ENCODE assay signal across 26 mouse cellular contexts in genomic region chr2:167702126-167702525, GRCm38 (mm10). TPM values are rescaled to one million over a fixed set of nuclear protein-coding genes. Genes with fewer than 3 reads are reported as not detected.
DNase-seq lines count a peak whose midpoint lies in the region; ATAC-seq and TF ChIP-seq lines count a peak whose summit lies in the region.
"Had no signal": no experiment of that assay in that cellular context is flagged by ENCODE, and none has a peak within 500 bp of the region (broad histone marks: within the 10 kb centered on the region; RNA-seq: fewer than 3 reads in every experiment).

No protein-coding gene starts in this region.

- TF ChIP-seq CTCF in spleen, adult 2 months (IDR thresholded peaks at IDR 0.05; ENCODE audit: extremely low read depth, insufficient read depth, insufficient read length, insufficient replicate concordance): no peak
- no peak for TF ChIP-seq CTCF in bone marrow macrophage, adult 2 months (IDR thresholded peaks at IDR 0.05; ENCODE audit: low read depth, low read length)

- H3K4me1 ChIP-seq in heart, embryonic 10.5 days: peaks cover 32% of the 10 kb centered on the region
- H3K4me1 ChIP-seq in heart, embryonic 11.5 days (ENCODE audit: control insufficient read depth, insufficient read depth, low read length): peaks cover 4% of the 10 kb centered on the region; the same call in 1 of the 2 replicates
- peaks cover 8% of the 10 kb centered on the region; the same call in 1 of the 2 replicates for H3K4me1 ChIP-seq in spleen, adult 2 months (ENCODE audit: control insufficient read depth, insufficient read depth, insufficient read length)
- peaks cover 45% of the 10 kb centered on the region for H3K4me1 ChIP-seq in bone marrow macrophage, adult 2 months (ENCODE audit: control insufficient read depth, insufficient read depth, low read length)
- no peaks in the 10 kb centered on the region for H3K4me1 ChIP-seq in hindbrain, embryonic 11.5 days (replicated peaks; ENCODE audit: control insufficient read depth, insufficient read depth, low read length)
- H3K4me1 ChIP-seq: neural tube, embryonic 15.5 days had no signal

- H3K27me3 ChIP-seq in heart, embryonic 10.5 days (ENCODE audit: insufficient read depth, poor library complexity, severe bottlenecking): peaks cover 20% of the 10 kb centered on the region
- H3K27me3 ChIP-seq in heart, embryonic 11.5 days (ENCODE audit: control insufficient read depth, insufficient read depth, low read length): no peaks in the 10 kb centered on the region
- H3K27me3 ChIP-seq in spleen, adult 2 months (ENCODE audit: control insufficient read depth, insufficient read depth, low read length): no peaks in the 10 kb centered on the region
- H3K27me3 ChIP-seq in hindbrain, embryonic 11.5 days (ENCODE audit: control insufficient read depth, insufficient read depth, low read length): no peaks in the 10 kb centered on the region
- H3K27me3 ChIP-seq: intestine, embryonic 15.5 days; limb, embryonic 12.5 days; neural tube, embryonic 15.5 days had no signal

- ATAC-seq in heart, embryonic 11.5 days (replicated peaks; ENCODE audit: insufficient number of reproducible peaks, low FRiP score, low TSS enrichment): no peak
- no peak for ATAC-seq in hindbrain, embryonic 11.5 days (ENCODE audit: low FRiP score)
- ATAC-seq: forebrain, postnatal 0 days; hindbrain, embryonic 16.5 days; intestine, embryonic 15.5 days; lung, postnatal 0 days had no signal

- no peak overlapping the region for H3K9ac ChIP-seq in heart, embryonic 11.5 days (ENCODE audit: low read depth, low read length)
- H3K9ac ChIP-seq in hindbrain, embryonic 11.5 days (ENCODE audit: low read depth, low read length): no peak overlapping the region
- H3K9ac ChIP-seq: forebrain, postnatal 0 days; intestine, embryonic 15.5 days; limb, embryonic 12.5 days; liver, embryonic 14.5 days; neural tube, embryonic 15.5 days had no signal

- no peaks in the 10 kb centered on the region for H3K36me3 ChIP-seq in heart, embryonic 10.5 days
- no peaks in the 10 kb centered on the region for H3K36me3 ChIP-seq in heart, embryonic 11.5 days (ENCODE audit: control insufficient read depth, insufficient read depth, low read length)
- no peaks in the 10 kb centered on the region for H3K36me3 ChIP-seq in spleen, adult 2 months (ENCODE audit: control insufficient read depth, insufficient read depth, low read length)
- no peaks in the 10 kb centered on the region for H3K36me3 ChIP-seq in hindbrain, embryonic 11.5 days (ENCODE audit: control insufficient read depth, insufficient read depth, low read length)
- H3K36me3 ChIP-seq: embryonic facial prominence, embryonic 10.5 days; forebrain, embryonic 10.5 days; G1E; intestine, embryonic 15.5 days; limb, embryonic 12.5 days; midbrain, embryonic 10.5 days; neural tube, embryonic 15.5 days had no signal

- no peaks in the 10 kb centered on the region for H3K9me3 ChIP-seq in heart, embryonic 10.5 days
- no peaks in the 10 kb centered on the region for H3K9me3 ChIP-seq in heart, embryonic 11.5 days (replicated peaks; ENCODE audit: control insufficient read depth, low read length)
- H3K9me3 ChIP-seq in hindbrain, embryonic 11.5 days (ENCODE audit: control insufficient read depth, low read length): no peaks in the 10 kb centered on the region
- H3K9me3 ChIP-seq: embryonic facial prominence, embryonic 10.5 days; forebrain, embryonic 10.5 days; G1E; intestine, embryonic 15.5 days; limb, embryonic 12.5 days; midbrain, embryonic 10.5 days; neural tube, embryonic 15.5 days had no signal

- no peak for TF ChIP-seq POLR2A in spleen, adult 2 months (IDR thresholded peaks at IDR 0.05; ENCODE audit: low read depth, low read length)
- TF ChIP-seq POLR2A in bone marrow macrophage, adult 2 months (IDR thresholded peaks at IDR 0.05; ENCODE audit: borderline replicate concordance, low read depth, low read length): no peak

- 74% methylated on average over 6 of the region's 6 CpGs for WGBS in heart, embryonic 10.5 days
- WGBS in heart, embryonic 11.5 days (ENCODE audit: insufficient replicate concordance): 74% methylated on average over 6 of the region's 6 CpGs
- WGBS in spleen, adult 2 months: 84% methylated on average over 6 of the region's 6 CpGs
- WGBS in hindbrain, embryonic 11.5 days: 76% methylated on average over 6 of the region's 6 CpGs

- no peak overlapping the region for H3K4me3 ChIP-seq in heart, embryonic 10.5 days
- H3K4me3 ChIP-seq in heart, embryonic 11.5 days (ENCODE audit: low read depth, low read length): no peak overlapping the region
- H3K4me3 ChIP-seq in spleen, adult 2 months (ENCODE audit: extremely low read depth, insufficient read depth, insufficient read length): no peak overlapping the region
- H3K4me3 ChIP-seq in bone marrow macrophage, adult 2 months (ENCODE audit: insufficient read depth, low read length): no peak overlapping the region
- H3K4me3 ChIP-seq in hindbrain, embryonic 11.5 days (ENCODE audit: low read depth, low read length): no peak overlapping the region
- H3K4me3 ChIP-seq: embryonic facial prominence, embryonic 10.5 days; forebrain, embryonic 10.5 days; intestine, embryonic 15.5 days; limb, embryonic 12.5 days; midbrain, embryonic 10.5 days; neural tube, embryonic 15.5 days had no signal

- no peak overlapping the region for H3K4me2 ChIP-seq in heart, embryonic 11.5 days
- H3K4me2 ChIP-seq in hindbrain, embryonic 11.5 days (replicated peaks; ENCODE audit: low read depth, low read length): no peak overlapping the region
- H3K4me2 ChIP-seq: intestine, embryonic 15.5 days; limb, embryonic 12.5 days; neural tube, embryonic 15.5 days had no signal

- peak overlapping the region; percentile 2; the same call in 1 of the 2 replicates for H3K27ac ChIP-seq in heart, embryonic 10.5 days
- H3K27ac ChIP-seq in heart, embryonic 11.5 days (ENCODE audit: low read depth, low read length): no peak overlapping the region
- peak overlapping the region; percentile 67; the same call in 1 of the 2 replicates for H3K27ac ChIP-seq in spleen, adult 2 months (ENCODE audit: insufficient read depth, low read length)
- H3K27ac ChIP-seq in bone marrow macrophage, adult 2 months (ENCODE audit: insufficient read depth, low read depth, low read length): peak overlapping the region; percentile 37; the same call in 1 of the 2 replicates
- no peak overlapping the region for H3K27ac ChIP-seq in hindbrain, embryonic 11.5 days (ENCODE audit: low read depth, low read length)
- H3K27ac ChIP-seq: embryonic facial prominence, embryonic 10.5 days; forebrain, embryonic 10.5 days; intestine, embryonic 15.5 days; limb, embryonic 12.5 days; liver, embryonic 14.5 days; midbrain, embryonic 10.5 days; neural tube, embryonic 15.5 days; stomach, postnatal 0 days had no signal

- no peak for DNase-seq in heart, embryonic 10.5 days (ENCODE audit: low spot score)
- DNase-seq in spleen, adult 2 months (ENCODE audit: low read depth in 1 of 2, low spot score in 2 of 2): no peak
- DNase-seq in spleen, adult 12 weeks (ENCODE audit: low spot score): no peak
- no peak for DNase-seq in hindbrain, embryonic 11.5 days (ENCODE audit: low spot score)
- no peak for DNase-seq in ovary, postnatal 14 days (ENCODE audit: low spot score)
- DNase-seq: B cell, adult 2 months; cerebellum, adult 11 months; cerebellum, postnatal 10 days; forebrain, postnatal 0 days; kidney, postnatal 36 days had no signal

RNA-seq across cellular contexts. Expression of gene Tmem189, which starts 12.5 kb away (rescaled TPM):
- polyA plus RNA-seq in heart, embryonic 10.5 days (2016; fragmentation: Nextera tagmentation; extraction: Ambion mirVana): 47.7 and 53.8 TPM in 2 replicates
- 38.2 and 38.7 TPM in 2 replicates for polyA plus RNA-seq in heart, embryonic 11.5 days (2014; fragmentation: Nextera tagmentation; extraction: Ambion mirVana)
- 90.7 and 126 TPM in 2 replicates for polyA plus RNA-seq in spleen, adult 2 months (2012; rRNA removed)
- polyA plus RNA-seq in bone marrow macrophage, adult 2 months (2012; ENCODE audit: insufficient read depth, insufficient read length, missing spikeins): 129 and 138 TPM in 2 replicates
- polyA plus RNA-seq in hindbrain, embryonic 11.5 days (2014; fragmentation: Nextera tagmentation; extraction: Ambion mirVana): 27.5 and 34.0 TPM in 2 replicates

RNA-seq across cellular contexts. Expression of gene Cebpb, which starts 13.4 kb away (rescaled TPM):
- 4.2 TPM in 2 replicates for polyA plus RNA-seq in heart, embryonic 10.5 days (2016; fragmentation: Nextera tagmentation; extraction: Ambion mirVana)
- polyA plus RNA-seq in heart, embryonic 11.5 days (2014; fragmentation: Nextera tagmentation; extraction: Ambion mirVana): 8.0 and 8.2 TPM in 2 replicates
- polyA plus RNA-seq in spleen, adult 2 months (2012; rRNA removed): 68.5 and 161 TPM in 2 replicates
- polyA plus RNA-seq in bone marrow macrophage, adult 2 months (2012; ENCODE audit: insufficient read depth, insufficient read length, missing spikeins): 109 and 122 TPM in 2 replicates
- polyA plus RNA-seq in hindbrain, embryonic 11.5 days (2014; fragmentation: Nextera tagmentation; extraction: Ambion mirVana): 1.5 and 3.1 TPM in 2 replicates

RNA-seq across cellular contexts. Expression of gene Gm20431, which starts 40.8 kb away (rescaled TPM):
- polyA plus RNA-seq in heart, embryonic 10.5 days (2016; fragmentation: Nextera tagmentation; extraction: Ambion mirVana): 0.36 and 3.9 TPM in 2 replicates
- 1.9 and 5.2 TPM in 2 replicates for polyA plus RNA-seq in heart, embryonic 11.5 days (2014; fragmentation: Nextera tagmentation; extraction: Ambion mirVana)
- 13.2 TPM in 1 of 2 replicates, not detected in the other for polyA plus RNA-seq in spleen, adult 2 months (2012; rRNA removed)
- polyA plus RNA-seq in bone marrow macrophage, adult 2 months (2012; ENCODE audit: insufficient read depth, insufficient read length, missing spikeins): 13.5 and 19.6 TPM in 2 replicates
- polyA plus RNA-seq in hindbrain, embryonic 11.5 days (2014; fragmentation: Nextera tagmentation; extraction: Ambion mirVana): 4.0 and 8.4 TPM in 2 replicates
- polyA plus RNA-seq: activated CD4-positive, CD25-positive, alpha-beta regulatory T cell, adult 4 months; cortical plate, adult 2 months; G1E; urinary bladder, adult 2 months had no signal

Comparison
In these comparisons a context has a peak if more than half of its experiments do, and no peak if none do; other contexts are left out.
1. H3K27ac ChIP-seq: peak in heart, embryonic 10.5 days (single experiment), spleen, adult 2 months (single experiment) and bone marrow macrophage, adult 2 months (single experiment); none in heart, embryonic 11.5 days (single experiment) and hindbrain, embryonic 11.5 days (single experiment).